Comparison of ENCODE assay signal across 26 mouse cellular contexts in the genomic region with DNA sequence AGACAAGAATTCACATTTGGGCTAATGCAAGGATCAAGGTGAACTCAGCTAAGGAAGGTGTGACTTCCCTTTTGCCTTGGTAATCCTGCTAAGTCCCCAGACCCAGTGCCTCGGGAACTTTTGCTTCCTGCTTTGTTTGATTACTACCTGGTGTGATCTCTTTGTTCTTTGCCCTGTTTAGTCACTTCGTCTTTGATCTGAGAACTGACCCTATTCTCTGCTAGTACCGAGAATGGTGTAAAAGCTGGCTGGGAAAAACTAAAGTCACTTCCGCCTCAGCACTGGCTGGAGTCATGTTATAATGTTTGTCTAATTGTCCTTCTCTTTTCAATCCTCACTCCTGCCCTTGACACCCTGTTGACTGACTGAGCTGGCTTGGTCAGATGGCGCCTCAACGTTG.
"Had no signal": no experiment of that assay in that cellular context is flagged by ENCODE, and none has a peak within 500 bp of the region (broad histone marks: within the 10 kb centered on the region; RNA-seq: fewer than 3 reads in every experiment).

No protein-coding gene starts in this region.

- H3K4me2 ChIP-seq: heart, embryonic 12.5 days; hindbrain, embryonic 12.5 days; hindbrain, embryonic 14.5 days; intestine, embryonic 15.5 days; limb, embryonic 12.5 days; liver, embryonic 13.5 days; liver, embryonic 15.5 days had no signal

- H3K27me3 ChIP-seq: heart, embryonic 12.5 days; hindbrain, embryonic 12.5 days; intestine, embryonic 15.5 days; limb, embryonic 12.5 days; liver, embryonic 13.5 days; liver, embryonic 15.5 days had no signal

- H3K36me3 ChIP-seq: heart, embryonic 12.5 days; hindbrain, embryonic 10.5 days; hindbrain, embryonic 12.5 days; intestine, embryonic 15.5 days; limb, embryonic 10.5 days; limb, embryonic 12.5 days; liver, embryonic 13.5 days; liver, embryonic 15.5 days had no signal

- DNase-seq: gastrocnemius, adult 2 months; gastrocnemius, postnatal 10 days; gastrocnemius, postnatal 25 days; heart, adult 2 months; heart, postnatal 10 days; heart, postnatal 4 days; kidney, adult 18-20 months; kidney, adult 8-10 months; kidney, postnatal 10 days; kidney, postnatal 25 days; kidney, postnatal 4 days; liver; liver, embryonic 13.5 days had no signal

- H3K27ac ChIP-seq: gastrocnemius, adult 2 months; heart, adult 2 months; hindbrain, embryonic 10.5 days; hindbrain, embryonic 12.5 days; hindbrain, embryonic 14.5 days; intestine, embryonic 15.5 days; layer of hippocampus, adult 2 months; left cerebral cortex, adult 2 months; limb, embryonic 10.5 days; limb, embryonic 12.5 days; liver, embryonic 13.5 days; liver, embryonic 15.5 days had no signal

- H3K4me3 ChIP-seq: gastrocnemius, adult 2 months; heart, adult 2 months; heart, embryonic 12.5 days; hindbrain, embryonic 10.5 days; hindbrain, embryonic 12.5 days; intestine, embryonic 15.5 days; layer of hippocampus, adult 2 months; left cerebral cortex, adult 2 months; limb, embryonic 10.5 days; limb, embryonic 12.5 days; liver, embryonic 13.5 days; liver, embryonic 15.5 days had no signal

- H3K9ac ChIP-seq: heart, embryonic 12.5 days; hindbrain, embryonic 12.5 days; hindbrain, embryonic 14.5 days; intestine, embryonic 15.5 days; limb, embryonic 12.5 days; liver, embryonic 13.5 days; liver, embryonic 15.5 days had no signal

- H3K4me1 ChIP-seq: heart, embryonic 12.5 days; hindbrain, embryonic 10.5 days; hindbrain, embryonic 12.5 days; intestine, embryonic 15.5 days; limb, embryonic 10.5 days; limb, embryonic 12.5 days; liver, embryonic 13.5 days; liver, embryonic 15.5 days had no signal

- H3K9me3 ChIP-seq: hindbrain, embryonic 10.5 days; hindbrain, embryonic 12.5 days; intestine, embryonic 15.5 days; limb, embryonic 10.5 days; limb, embryonic 12.5 days; liver, embryonic 13.5 days; liver, embryonic 15.5 days had no signal

- ATAC-seq: hindbrain, embryonic 16.5 days; inflammation-experienced regulatory T-cells, adult 6 months; intestine, embryonic 15.5 days; intestine, postnatal 0 days had no signal
